ENCODE assay signal across 25 mouse cellular contexts in the genomic region with DNA sequence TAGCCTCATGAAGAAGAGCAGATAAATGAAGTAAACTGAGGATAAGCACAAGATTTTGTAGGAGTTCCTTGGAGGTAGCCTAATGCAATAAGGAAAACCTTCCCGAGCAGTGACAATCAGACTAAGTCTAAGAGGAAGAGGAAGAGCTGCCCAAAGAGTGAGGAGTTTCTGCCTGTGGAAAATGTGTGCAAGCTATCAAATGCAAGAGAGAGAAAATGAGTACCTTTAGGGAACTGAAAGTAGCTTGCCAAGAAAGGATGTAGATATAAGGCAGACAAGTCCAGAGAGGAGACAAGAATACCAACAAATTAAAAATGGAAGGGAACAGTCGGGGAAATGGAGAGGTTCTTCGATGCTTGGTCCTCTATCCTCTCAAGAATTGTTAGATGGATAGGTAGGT. TPM values are rescaled to one million over a fixed set of nuclear protein-coding genes. Genes with fewer than 3 reads are reported as not detected.
A peak's percentile ranks its signal among the peaks of the same experiment; 100 is the strongest.
DNase-seq lines count a peak whose midpoint lies in the region; ATAC-seq lines count a peak whose summit lies in the region.
"Had no signal": no experiment of that assay in that cellular context is flagged by ENCODE, and none has a peak within 500 bp of the region (broad histone marks: within the 10 kb centered on the region; RNA-seq: fewer than 3 reads in every experiment).

No protein-coding gene starts in this region.

- peak; percentile 15 for DNase-seq in A20 (ENCODE audit: low read depth, low spot score)
- DNase-seq in splenic B cell, adult 2 months (ENCODE audit: low read depth, low spot score), result peak; percentile 24
- DNase-seq in spleen, adult 18-20 months, result no peak
- DNase-seq in cerebellum, postnatal 36 days, result no peak
- DNase-seq in kidney, postnatal 10 days, result no peak
- DNase-seq: adrenal gland, adult 8-10 months; adrenal gland, postnatal 25 days; B cell, adult 2 months; cerebellum, adult 18-20 months; cerebellum, adult 9-10 months; cerebellum, postnatal 14 days; embryo, embryonic 11 days; gastrocnemius, postnatal 25 days; heart, adult 2 months; heart, postnatal 14 days had no signal

- H3K36me3 ChIP-seq in splenic B cell, adult 2 months (ENCODE audit: control insufficient read depth, insufficient read depth, low read length, poor library complexity, severe bottlenecking), result no peaks in the 10 kb centered on the region
- H3K36me3 ChIP-seq: embryonic facial prominence, embryonic 10.5 days; embryonic facial prominence, embryonic 13.5 days; forebrain, embryonic 12.5 days; forebrain, embryonic 15.5 days; heart, embryonic 10.5 days; heart, embryonic 13.5 days; hindbrain, embryonic 12.5 days; hindbrain, embryonic 15.5 days had no signal

- ATAC-seq in common myeloid progenitor, adult 5-6 weeks (replicated peaks; ENCODE audit: low read depth, poor library complexity, severe bottlenecking), result peak; percentile 53
- ATAC-seq in megakaryocyte, adult 5-6 weeks (ENCODE audit: poor library complexity, severe bottlenecking), result peak; percentile 55
- ATAC-seq: forebrain, embryonic 15.5 days had no signal

- no peaks in the 10 kb centered on the region for H3K27me3 ChIP-seq in splenic B cell, adult 2 months (ENCODE audit: control insufficient read depth, insufficient read depth, low read length, poor library complexity, severe bottlenecking)
- H3K27me3 ChIP-seq: forebrain, embryonic 12.5 days; forebrain, embryonic 15.5 days; hindbrain, embryonic 12.5 days; hindbrain, embryonic 15.5 days had no signal

RNA-seq across cellular contexts. Expression of gene Gpr68, which starts 22.4 kb away (rescaled TPM):
- total RNA-seq in common myeloid progenitor, adult 5-6 weeks (2017), result not detected in 2 replicates
- 0.11 and 1.1 TPM in 2 replicates for total RNA-seq in megakaryocyte, adult 5-6 weeks (2015)
- 0.49 and 0.77 TPM in 2 replicates for total RNA-seq in megakaryocyte, adult 5-6 weeks (2017)

Comparison
In these comparisons a context has a peak if more than half of its experiments do, and no peak if none do; other contexts are left out.
1. DNase-seq: peak in A20 (single experiment) and splenic B cell, adult 2 months (single experiment); none in spleen, adult 18-20 months (0 of 2), cerebellum, postnatal 36 days (0 of 2) and kidney, postnatal 10 days (single experiment).